Mouse (Mus musculus) monocyte, adult 2 months (primary cell): Measurements from ENCODE around the gene Nubpl.
"Not testable (repeated sequence)": the region's sequence is repeated elsewhere in the genome, so short reads cannot be mapped to it uniquely, and the experiment has no call there.

Experiments used
- DNase-seq, 2 experiments: peaks; one replicate each; pipeline ENCODE4 v3.0.0; 2022; ENCODE audit warnings: low spot score in 2 of 2, low read depth in 1 of 2

Nubpl gene

DNA sequence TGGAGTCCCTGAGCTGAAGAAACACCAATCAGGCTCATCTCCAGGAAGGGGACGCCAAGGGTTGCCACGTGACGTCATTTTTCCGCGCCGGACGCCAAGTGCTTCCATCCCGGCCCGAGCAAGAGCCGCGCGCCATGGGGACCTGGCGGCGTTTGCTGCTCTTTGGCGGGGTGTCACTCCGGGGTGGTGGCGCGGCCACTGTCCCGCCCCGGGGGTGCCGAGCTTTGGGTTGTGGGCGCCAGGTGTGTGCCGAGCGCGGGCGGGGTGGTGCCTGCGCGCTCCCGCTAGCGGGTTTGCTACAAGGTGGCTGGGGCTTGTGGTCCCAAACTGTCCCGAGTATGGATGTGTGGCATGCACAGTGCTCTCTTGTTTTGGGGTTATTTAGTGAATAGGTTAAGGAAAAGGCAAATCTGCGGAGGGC is at the start of gene Nubpl:
Gene Nubpl, plus strand, starts transcription at position 88 of the 421 bp plus-strand sequence.
- peak; percentile 73 to 90 for DNase-seq

DNA sequence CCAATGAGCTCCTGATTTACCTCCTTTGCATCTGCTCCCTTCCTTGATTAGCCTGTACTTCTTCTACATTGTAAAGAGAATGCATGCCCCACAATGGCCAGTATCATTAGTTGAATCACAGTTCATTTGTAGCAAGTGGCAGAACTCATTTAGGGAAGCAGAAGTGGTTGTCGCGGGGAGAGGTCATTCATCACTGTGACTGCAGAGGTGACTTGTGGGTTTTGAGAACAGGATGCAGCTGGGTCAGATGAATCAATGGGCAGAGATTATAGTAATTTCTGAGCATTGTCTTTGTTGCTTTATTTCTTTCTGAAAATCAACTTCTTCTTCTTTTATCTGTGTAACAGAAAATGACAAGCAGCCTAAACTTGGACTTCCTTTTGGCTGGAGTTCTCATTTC is 48.2 kb upstream of the Nubpl start:
- DNase-seq, result peak; percentile 8

DNA sequence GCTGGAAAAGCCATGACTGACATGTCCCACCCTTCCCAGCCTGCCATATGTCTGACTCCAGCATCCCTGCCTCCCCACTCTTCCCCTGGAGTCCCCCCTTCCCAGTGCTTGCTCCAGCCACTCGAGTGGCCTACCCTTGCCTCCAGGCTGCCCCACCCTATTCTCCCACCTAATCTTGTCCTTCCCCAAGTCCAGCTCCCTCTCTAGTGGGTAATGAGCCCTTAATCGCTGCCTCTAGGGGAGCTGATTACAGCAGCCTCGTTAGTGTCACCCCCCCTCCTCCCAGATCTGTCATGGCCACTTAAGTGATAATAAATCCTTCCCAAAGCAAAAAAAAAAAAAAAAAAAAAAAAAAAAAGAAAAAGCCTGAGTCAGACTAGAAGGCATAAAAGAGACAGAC is 18.2 kb upstream of the Nubpl start:
- not testable (repeated sequence) for DNase-seq

DNA sequence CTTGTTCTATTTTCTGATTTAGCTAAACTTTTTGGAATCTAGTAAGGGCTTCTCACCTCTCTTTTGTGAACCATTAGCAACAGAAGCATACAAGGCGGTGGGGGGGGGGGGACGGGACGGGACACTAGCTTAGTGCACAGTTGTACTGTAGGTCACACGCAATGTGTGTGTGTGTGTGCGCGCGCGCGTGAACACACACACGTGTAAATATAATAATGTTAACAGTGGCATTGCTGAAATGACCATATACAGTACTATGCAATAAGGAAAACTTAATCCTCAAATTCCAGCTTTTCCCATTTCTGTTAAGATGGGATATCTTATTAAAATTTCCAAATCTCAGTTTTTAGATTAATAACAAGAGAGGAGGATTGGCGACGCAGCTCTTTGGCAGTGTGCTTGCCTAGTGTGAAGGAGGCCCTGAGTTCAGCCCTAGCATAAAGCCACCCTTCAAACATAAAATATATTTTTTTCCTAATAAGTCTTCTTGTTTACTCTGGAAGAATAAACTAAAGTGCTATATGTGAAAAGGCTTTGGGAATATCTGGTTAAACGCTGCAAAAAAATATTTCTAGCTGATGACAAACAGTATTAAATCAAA is 388 bp upstream of the Nubpl start:
- DNase-seq, result no peak

DNA sequence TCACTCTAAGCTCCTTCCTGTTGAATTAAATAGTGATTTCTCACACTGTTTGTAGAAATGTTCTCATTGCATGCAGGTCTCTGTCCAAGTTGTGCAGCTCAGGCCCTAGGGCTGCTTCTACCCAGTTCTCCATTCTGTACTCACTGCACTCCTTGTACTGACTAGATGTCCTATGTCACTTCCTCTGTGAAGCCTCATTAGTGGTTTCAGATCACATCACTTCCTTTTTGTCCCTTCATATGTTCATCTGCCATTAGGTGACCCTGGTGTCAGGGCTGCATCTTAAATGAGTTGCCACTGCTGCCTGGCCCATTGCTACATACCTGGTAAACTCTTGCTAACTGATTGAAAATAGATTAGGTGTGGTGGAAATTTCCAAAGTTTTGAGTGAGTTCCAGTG is 22.7 kb downstream of the Nubpl start:
- peak in 1 of 2 experiments; percentile 3 for DNase-seq

DNA sequence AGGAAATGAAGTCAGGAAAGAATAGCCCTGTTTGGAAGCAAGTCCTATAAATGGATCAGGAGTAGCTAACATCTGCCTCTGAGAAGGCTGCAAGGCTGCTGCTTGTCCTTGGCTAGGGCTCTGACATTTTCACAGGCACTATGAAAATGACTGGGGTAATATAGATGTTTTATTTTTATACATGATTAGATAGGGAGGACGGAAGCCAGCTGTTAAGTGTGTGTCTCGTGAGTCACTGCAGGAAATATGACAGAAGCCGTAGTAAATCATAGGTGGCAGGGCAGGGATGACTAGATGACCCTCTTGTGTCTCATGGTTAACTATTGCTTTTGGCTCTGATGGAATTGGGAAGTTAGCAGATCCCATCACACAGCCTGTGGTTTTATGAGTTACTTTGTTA is 28.9 kb downstream of the Nubpl start:
- DNase-seq, result no peak

DNA sequence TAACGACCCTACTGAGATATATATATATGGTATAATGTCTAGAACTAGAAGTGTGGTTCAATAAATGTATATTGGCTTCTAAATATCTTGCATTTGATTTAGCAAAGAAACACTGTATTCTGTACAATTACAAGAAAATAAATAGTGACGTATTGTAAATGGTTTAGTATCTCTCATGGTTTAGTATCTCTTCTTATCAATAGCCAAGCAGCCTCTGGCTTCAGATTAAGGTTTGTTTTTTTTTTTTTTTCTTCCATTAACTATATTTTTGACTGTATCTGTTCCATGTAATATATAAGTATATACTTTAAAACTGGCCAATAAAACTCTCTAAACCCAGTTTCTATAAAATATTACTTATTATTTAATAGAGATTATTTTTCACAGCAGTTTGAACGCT is 31.5 kb downstream of the Nubpl start:
- no peak for DNase-seq

DNA sequence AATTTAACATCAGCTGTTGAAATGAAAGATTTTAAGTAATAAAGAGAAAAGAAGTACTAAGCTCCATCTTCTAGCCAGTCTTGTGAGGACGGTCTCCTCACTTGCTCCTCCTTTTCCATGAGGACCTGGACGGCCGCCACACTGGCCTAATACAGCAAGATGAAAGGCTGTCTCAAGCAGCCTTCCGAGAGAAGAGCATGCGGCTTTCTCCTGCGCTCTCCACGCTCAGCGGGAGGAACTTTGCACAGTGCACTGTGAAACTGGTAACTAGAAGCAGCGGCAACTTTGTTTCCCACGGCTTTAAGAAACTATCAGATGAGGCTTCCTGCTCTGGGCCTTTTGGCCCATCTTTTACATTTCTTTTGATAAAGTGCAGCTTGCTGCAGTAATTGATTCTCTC is 34.7 kb downstream of the Nubpl start:
- DNase-seq, result no peak

DNA sequence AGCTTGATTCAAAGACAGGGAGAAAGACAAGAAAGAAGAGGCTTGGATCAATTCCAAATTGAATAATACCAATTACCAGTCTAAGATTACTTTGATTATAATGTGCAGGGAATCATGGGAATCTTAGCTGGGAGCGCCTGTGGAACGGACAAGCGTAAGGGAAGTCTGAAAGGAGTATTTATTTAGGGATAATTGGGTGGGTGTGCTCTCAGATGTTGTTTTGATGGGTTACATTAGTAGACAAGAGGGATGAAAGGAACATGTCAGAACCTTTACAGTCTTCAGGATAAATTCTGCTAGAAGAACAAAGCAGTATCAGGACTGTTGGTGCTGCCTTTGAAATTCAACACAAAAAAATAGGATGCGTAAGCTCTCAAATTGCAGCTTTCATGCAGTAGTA is 40.8 kb downstream of the Nubpl start:
- no peak for DNase-seq

DNA sequence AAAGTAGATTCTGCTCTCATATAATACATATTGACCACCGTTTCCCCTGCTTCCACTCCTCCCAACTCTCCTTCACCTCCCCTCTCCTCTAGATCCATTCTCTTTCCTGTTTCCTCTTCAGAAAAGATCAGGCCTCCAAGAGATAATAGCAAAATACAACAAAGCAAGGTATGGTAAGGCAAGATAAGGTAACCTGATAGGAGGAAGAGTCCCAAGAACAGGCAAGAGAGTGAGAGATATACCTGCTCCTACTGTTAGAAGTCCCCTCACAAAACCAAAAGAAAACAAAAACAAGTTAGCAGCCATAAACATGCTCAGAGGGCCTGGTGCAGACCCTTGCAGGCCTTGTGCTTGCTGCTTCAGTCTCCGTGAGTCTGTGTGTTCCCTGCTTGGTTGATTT is 49.1 kb downstream of the Nubpl start:
- DNase-seq, result no peak

DNA sequence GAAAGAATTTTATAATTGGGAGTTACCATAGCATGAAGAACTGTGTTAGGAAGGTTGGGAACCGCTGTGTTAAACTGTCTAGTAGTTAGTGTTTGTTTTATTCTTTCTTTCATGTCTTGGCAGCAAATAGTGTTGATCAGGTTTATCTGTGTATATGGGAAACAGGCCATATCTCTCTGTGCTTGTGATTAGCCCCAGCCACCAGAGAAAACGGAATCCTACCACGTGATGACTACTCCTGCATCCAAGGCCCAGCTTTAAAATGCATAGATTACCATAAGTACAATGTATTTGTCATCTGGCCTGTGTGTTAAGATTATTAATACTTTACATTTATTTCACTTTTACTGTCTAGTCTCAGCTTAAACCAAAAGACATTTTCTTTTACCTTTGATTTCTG is 51.9 kb downstream of the Nubpl start:
- DNase-seq, result no peak

DNA sequence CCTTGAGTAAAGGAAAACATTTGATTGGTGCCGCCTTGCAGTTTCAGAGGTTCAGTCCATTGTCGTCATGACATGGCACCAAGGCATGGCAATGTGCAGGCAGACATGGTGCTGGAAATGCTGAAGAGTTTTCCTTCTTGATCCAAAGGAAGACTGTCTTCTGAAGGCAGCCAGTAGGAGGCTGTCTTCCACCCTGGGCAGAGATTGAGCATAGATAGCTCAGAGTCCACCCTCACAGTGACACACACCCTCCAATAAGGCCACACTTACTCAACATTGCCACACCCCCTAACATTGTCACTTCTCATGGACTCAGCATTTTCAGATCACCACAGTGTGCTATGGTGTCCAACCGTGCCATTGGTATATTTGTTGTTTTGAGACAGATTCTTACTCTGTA is 54.5 kb downstream of the Nubpl start:
- no peak for DNase-seq

DNA sequence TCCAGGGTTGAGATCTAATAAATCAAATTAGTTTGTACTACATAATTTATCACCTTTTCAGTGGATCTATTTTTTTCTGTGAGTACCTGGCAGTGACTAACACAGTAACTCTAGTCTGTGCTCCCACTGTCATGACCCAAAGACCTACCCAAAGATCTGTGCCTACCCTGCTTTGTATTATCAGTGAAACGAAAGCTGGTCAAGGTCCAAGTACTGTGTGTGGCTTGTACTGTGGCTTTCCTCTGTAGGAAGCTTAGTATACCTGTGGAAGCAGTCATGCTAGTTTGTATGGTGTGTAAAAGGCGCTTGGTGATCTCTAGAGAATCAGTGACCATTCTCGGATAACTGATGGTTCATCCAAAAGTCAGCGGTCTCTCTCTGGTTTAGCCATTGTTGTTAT is 57.4 kb downstream of the Nubpl start:
- no peak for DNase-seq

DNA sequence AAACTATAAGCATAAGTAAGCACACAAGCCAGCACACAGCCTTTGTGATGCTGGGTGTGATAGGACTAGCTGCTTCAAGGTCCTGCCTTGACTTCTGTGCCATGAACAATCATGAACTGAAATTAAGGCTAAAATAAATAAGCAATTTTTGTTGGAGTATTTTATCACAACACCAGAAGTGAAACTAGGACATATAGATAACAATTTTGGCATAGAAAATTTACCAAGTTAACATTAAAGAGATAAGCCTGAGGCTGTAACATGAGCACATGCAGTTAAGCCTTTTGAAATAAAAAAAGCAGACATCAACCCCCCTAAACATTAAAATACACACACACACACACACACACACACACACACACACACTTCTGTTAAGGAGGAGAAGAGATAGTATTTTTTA is 66.9 kb downstream of the Nubpl start:
- DNase-seq, result no peak

DNA sequence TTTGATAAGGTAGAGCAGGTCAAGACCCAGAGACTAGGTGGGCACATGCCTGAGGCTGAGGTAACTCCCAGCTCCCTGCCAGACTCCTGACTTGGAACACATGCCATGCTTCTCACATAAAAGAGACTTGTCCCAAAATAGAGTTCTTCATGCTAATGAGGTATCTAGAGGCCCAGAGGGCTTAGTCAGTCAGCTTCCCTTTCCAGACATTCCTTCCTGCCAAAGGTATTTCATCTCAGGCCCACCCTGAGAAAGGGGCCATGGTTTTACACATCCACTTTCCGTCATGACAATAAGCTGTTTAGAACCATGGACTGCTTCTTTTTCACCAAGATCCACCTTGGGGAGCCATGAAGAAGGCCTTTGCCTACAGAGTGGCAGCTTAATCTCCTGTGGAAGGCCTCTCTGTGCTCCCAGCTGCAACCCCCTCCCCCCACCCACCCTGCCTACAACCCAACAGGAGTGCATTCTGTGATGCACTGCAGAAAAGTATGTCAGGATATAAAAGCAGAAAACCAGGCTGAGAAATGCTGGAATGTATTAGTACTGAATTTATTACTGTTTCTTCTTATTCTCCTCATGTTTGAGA is 88.8 kb downstream of the Nubpl start:
- no peak for DNase-seq

DNA sequence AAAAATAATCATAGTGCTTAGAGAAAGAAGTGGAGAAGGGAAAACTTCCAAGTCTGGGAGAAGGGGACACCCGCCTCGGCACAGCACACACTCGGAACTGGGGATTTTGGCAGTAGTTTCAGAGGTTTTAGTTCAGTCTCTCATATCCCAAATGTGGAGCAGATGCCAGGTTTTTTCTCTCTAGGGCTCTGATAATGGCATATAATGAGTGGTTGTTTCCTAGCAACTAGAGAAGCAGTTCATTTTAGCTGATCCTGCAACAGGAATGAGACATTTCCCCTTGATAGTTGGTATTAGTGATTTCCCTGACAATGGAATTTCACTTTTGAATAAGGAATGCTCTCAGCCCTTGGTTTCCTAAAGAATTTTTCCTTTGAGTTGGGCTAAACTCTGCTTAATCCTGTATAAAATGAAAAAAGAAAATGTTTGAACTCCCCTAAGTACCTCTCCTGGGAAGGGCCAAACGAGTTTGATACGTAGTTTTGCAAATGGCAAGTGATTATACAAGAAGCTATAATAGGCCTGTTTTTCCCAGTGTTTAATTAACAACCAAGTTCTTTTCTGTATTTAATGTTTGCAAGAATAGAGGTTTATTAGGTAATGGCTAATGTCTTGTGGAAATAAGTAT is 89.5 kb downstream of the Nubpl start:
- no peak for DNase-seq

DNA sequence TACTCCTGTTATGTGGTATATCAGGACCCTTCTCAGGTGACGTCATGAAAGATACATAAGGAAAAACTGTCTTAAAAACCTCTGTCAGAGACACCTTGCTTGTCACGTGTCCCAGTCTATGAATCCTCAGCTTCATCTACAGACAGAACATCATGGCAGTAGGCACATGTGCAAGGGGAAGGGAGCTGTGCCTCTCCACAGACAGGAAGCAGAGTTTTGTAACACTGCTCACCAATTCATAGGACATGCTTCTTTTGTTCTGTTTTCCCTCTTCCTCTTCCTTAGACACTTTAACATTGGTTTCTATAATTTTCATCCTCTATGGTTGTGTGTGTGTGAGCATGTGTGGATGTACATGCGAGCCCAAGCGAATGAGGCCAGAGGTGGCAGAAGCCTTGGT is 100.9 kb downstream of the Nubpl start:
- DNase-seq, result no peak

DNA sequence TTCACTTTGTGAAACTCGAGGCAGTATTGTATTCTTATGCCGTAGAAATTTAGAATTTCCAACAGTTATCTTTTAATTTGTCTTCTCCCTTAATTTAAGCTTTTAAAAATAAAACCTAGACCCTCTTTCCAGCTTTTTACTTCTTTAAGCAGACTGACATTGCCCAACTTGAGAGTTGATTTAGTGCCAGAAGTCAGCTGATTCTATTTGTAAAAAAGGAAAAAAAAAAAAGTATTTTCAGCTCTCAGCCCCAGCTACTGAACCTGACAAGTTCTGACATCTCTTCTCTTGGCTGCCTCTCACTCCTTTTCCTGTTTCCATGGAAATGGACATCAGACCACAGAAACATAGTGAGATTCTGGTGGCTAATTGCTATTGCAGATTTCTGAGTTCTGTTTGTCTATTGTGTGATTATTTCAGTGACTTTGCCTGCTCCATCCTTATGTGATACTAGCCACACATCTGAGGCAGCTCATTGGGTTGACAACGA is 111.6 kb downstream of the Nubpl start:
- no peak for DNase-seq

DNA sequence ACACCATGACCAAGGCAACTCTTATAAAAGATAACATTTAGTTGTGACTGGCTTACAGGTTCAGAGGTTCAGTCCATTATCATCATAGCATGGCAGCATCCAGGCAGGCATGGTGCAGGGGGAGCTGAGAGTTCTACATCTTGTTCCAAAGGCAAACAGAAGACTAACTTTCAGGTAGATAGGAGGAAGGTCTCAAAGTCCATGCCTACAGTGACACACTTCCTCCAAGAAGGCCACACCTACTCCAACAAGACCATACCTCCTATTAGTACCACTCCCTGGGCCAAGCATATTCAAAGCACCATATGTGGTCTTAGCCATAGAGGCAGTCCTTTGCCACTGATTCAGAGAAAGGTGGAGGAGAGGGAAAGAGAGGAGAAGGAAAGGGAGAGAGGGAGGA is 113.6 kb downstream of the Nubpl start:
- DNase-seq, result no peak

DNA sequence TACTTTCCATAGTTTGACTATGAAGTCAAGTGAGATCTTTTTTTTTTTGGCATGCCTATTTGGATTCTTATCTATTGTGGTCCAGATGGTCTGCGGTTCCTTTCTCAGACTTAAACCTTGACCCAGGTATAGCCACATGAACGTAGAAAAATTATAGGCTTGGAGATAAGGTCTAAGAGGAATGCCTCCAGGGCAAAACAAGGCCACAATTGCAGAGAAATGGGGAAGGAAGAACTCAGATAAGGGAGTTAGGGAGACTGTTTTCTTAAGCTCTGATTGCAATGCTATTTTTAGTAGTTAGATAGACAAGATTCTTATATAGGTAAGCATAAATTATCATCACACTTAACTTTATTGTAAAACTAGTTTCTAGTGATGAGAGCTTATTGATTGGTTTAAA is 117.3 kb downstream of the Nubpl start:
- DNase-seq, result no peak

DNA sequence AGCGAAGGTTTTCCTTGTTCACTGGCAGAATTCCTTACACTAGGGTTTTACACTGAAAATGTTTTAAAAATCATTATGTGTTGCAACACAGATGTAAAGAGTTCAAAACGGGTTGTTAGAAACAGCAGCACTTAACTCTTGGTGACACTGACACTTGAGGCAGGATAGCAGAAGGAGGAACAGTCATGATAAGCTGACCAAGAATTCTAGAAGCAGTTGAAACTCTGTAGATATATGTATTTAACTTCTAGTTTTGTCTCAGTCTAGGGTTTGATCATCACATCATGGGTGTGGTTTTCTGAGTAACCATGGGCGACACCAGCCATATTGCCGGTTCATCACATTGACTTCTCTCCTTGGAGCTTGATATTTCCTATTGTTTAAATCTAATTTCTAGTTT is 127.4 kb downstream of the Nubpl start:
- no peak for DNase-seq

DNA sequence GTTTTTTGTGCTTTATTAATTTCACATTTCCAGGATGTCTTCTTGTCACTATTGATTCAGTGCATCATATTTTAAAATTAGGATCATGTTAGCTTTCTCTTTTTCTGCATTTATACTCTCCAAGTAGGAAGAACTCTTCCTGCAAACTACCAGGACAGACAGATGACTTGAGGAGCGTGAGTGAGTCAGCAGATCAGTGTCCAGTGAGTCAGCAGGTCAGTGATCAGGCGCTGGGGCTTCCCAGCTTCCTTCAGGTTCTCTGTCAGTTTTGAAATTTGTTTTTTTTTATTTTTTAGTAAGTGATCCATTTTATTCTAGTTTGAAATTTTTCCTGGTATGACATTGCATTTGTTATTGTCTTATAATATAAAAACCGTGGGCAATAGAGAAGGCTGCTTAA is 131.2 kb downstream of the Nubpl start:
- DNase-seq, result no peak

DNA sequence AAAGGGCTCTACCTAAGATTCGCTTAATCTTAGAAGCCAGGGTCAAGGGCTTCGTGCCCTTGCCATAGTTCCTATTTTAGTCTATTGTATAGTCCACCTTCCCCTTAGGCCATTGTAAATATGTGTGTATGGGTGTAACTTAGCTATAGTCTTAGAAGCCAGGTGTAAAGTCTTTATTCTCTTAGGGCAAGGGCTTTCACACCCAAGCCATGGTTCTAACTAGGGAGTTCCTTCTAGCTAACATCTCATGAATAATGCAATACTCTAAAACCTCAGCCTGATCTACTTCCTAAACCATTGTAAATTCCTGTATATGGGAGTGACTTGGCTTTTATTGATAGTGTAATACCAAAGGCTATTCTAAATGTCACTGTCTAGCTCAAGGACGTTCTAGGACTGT is 134.4 kb downstream of the Nubpl start:
- not testable (repeated sequence) for DNase-seq
